Mouse (Mus musculus) megakaryocyte-erythroid progenitor cell, adult 5-6 weeks (primary cell): ENCODE measurements around the gene Nbr1. TPM values are rescaled to one million over a fixed set of nuclear protein-coding genes. Genes with fewer than 3 reads are reported as not detected.

Experiments used
- ATAC-seq: replicated peaks from 2 replicates; pipeline ENCODE4 v1.8.0; 2016; ENCODE audit warnings: mild to moderate bottlenecking, inconsistent platforms; ENCODE audit not compliant: severe bottlenecking, poor library complexity, low FRiP score, low TSS enrichment
- total RNA-seq, 2 experiments: library from RNA; stranded (forward) in 1 of 2; stranded (reverse) in 1 of 2; fragments of 200-1000, 215-1000 nt in 1 of 2; fragments of >200 nt in 1 of 2; fragmentation: Nextera tagmentation in 1 of 2; gene quantifications; 2 replicates each; pipeline ENCODE4 v1.2.3; 2014 to 2017

Gene Nbr1
- total RNA-seq (2014; fragmentation: Nextera tagmentation) (50.1 and 74.2 TPM in 2 replicates), total RNA-seq (2017) (43.3 and 45.3 TPM in 2 replicates)

- ATAC-seq: peak; percentile 77
Observed at GRCm38 (mm10) chr11:101551751-101552475, at the start of gene Nbr1, which contains the start of gene Brca1. Nbr1 (plus strand) TSS chr11:101552149. Brca1 (minus strand) TSS chr11:101551955.

- no peak for ATAC-seq
Observed at GRCm38 (mm10) chr11:101506269-101506780, 45.6 kb upstream of the Nbr1 start.

GRCm38 (mm10) chr11:101507090-101507489, 44.9 kb upstream of the Nbr1 start:
- ATAC-seq: no peak

GRCm38 (mm10) chr11:101518937-101519336, 33.0 kb upstream of the Nbr1 start:
- no peak for ATAC-seq

- no peak for ATAC-seq
Observed at GRCm38 (mm10) chr11:101519364-101519763, 32.6 kb upstream of the Nbr1 start.

- ATAC-seq: no peak
Observed at GRCm38 (mm10) chr11:101524446-101524845, 27.5 kb upstream of the Nbr1 start.

DNA sequence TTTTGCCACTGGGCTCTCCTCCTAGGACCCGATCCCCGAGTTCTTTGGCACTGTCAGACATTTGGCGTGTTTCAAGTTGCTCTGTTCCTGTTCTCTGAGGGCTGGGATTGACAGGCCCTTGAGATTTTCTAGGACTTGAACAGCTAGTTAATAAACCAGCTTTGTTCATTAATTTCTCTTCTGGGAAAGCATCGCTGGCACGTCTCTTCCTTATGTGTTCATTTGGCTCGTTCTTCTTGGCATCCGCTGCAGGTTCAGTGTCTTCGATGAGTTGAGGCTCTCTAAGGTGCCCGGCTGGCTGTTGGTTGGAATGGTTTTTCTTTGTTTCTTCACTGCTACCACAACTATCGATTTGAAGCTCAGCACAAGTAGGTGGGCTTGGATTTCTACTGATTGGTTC, 26.9 kb upstream of the Nbr1 start:
- no peak for ATAC-seq

DNA sequence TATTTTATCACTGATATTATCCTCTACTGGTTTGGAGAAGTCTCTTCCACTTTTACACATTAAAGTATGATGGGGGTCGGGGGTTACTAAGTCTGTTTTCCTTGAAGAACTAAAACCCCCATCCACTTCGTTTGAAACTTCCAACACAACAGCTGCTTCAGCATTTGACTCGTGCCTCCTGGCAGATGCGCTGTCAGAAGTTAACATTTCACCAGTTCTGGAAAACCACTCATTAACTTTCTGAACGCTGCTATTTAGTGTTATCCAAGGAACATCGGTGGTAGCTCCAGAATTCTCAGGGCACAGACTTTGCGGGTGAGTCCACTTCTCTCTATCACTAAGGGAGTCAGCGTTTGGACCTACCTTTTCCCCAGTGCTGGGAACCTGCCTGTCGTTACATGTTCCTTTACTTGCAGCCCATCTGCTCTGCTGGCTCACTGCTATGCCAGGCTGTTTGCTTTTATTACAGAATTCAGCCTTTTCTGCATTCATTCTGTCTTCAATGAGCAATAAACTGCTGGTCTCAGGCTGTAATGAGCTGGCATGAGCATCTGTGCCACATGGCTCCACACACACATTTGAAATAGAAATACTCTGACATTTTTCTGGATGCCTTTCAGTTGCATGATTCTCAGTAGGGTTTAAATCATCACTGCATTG, 25.9 kb upstream of the Nbr1 start:
- ATAC-seq: no peak

DNA sequence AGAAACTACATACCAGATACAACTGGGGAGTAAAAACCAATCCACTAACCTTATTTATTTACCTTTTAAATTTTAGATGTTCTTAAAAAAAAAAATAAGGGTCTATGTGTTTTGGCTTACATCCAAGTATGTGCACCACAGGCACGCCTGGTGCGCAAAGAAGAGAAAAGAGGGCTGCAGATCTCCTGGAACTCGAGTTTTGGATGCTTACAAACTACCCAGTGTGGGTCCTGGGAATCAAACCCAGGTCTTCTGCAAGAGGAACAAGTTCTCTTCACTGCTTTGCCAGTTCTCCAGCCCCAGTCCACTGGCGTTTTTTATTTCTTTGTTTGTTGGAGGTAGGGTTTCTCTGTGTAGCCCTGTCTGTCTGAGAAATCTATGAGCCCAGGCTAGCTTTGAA, 25.3 kb upstream of the Nbr1 start:
- no peak for ATAC-seq

GRCm38 (mm10) chr11:101543533-101543932, 8.4 kb upstream of the Nbr1 start:
- ATAC-seq: no peak

- no peak for ATAC-seq
Observed at GRCm38 (mm10) chr11:101544132-101544531, 7.8 kb upstream of the Nbr1 start.

- ATAC-seq: no peak
Observed at GRCm38 (mm10) chr11:101548526-101548925, 3.4 kb upstream of the Nbr1 start.

DNA sequence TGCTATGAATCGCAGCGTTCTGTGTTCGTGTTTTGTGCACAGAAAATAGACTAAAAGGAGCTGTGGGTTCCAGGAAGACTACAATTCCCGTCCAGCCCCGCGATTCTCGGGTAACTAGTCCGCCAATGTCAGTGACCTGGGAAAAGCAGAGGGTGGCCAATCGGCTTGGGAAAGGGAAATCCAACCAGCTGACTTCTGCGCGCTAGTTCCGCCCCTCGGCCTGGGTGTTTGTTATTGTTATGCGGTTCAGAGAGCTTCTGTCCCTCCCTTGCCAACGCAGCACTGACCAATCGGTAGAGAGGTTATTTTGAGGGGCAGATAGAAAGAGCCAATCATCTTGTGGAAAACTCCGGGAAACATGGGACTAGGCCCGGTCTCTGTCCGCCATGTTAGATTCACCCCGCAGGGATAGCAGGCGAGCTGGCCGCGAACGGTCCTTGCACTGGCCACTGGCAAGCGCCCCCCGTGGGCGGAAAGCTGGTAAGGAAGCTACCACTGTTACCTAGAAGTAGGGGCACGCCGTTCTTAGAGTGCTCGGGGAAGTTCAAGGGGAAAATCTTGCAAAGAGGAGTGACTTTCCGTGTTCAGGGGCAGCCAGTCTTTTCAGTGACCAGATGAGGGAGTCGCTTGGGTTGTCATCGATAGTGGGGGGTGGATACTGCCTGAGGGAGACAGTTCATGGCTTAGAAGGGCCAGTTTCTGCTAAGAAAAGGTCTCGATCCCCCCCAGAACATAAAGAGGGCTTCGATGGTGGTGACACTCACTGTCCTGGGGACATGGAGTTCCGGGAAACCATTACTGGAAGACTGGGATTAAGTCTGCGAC, 739 bp downstream of the Nbr1 start:
- peak; percentile 94 for ATAC-seq

DNA sequence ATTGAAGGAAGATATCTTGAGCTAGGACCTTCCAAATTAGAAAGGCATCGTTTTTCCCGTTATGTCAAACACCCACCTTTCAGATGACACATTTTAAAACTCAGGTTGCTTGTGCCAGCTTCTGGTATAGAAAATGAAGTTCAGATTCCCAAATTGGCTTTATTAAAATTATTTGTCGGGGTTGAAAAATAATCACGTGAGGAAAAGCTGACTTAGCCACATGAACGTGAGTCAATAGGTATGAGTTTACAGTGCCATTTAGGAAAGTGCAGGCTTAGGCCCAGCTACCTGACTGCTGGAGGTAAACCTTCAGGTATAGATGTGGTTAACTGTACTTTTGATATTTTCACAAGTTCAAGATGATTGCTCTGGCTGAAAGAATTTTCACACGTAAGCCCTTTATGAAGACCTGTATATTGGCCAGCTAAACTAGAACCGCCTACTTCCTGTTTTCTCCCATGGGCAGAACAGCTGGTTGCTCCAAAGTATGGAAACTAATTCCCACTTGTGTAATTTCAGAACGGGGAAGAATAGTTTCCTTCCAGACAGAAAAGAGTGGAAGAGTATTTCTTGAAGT, 1.5 kb downstream of the Nbr1 start:
- no peak for ATAC-seq

GRCm38 (mm10) chr11:101556541-101556940, 4.6 kb downstream of the Nbr1 start:
- ATAC-seq: no peak

DNA sequence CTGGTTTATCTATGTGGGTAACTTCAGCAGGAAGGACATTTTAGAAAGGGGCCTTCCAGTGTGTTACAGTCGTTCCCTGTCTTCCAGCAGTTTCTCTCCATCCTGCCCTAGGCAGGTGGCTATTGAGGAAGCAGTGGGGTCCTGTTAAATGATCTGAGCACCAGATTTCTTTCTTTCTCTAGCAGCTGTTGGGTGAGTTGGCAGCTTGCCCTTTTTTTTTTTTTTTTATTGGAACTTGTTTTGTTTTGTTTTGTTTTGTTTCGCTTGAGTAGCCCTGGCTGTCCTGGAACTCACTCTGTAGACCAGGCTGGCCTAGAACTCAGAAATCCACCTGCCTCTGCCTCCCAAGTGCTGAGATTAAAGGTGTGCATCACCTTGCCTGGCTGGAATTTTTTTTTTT, 5.0 kb downstream of the Nbr1 start:
- ATAC-seq: no peak

- ATAC-seq: peak; percentile 87
Observed at GRCm38 (mm10) chr11:101562391-101562790, 10.4 kb downstream of the Nbr1 start.

GRCm38 (mm10) chr11:101568421-101568820, 16.5 kb downstream of the Nbr1 start:
- ATAC-seq: no peak

DNA sequence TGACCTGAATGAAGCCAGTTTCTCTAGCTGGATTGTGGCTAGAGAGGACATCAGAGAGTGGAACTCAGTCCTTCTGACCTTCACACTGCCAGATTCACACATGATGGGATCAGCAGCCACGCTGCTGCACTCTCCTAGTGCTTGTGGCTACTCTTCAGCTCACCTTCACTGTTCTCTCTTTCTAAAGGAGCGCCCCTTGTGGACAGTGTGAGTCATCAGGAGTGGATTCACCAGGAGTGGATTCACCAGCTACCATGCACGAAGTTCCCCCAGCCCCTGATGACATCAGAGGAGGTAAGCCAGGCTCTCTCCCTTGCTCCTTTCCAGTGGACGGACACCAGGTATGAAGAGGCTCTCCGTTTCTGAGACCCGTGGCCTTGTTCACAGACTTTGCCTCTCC, 24.2 kb downstream of the Nbr1 start:
- peak; percentile 54; the same call in 1 of the 2 replicates for ATAC-seq
